Mouse (Mus musculus): ENCODE measurements at regions not wholly inside any gene's neighbourhood (a gene's known extent, or its start where the extent isn't known, plus 50 kb on each side); places are given as distances from the start of the nearest gene placed in this dataset.

DNA sequence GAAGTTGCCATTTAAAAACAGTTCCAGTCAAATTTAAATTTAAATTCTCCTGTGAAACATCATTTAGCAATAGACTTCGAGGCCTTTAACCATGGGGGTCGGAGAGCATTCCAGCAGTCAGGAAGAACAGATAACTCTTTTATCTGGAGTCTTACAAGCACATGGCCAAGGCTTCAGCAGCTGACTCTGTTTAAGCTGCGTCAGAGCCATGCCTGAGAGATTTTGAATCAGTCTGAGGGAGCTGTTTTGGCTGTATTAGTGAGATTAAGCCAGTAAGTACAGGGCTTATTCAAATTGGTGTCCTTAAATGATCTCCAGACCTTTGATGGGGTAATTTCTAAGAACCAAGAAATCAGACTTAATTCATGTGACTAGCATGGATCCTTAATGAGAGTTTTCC lies 665.5 kb downstream of the Epha4 start:
- no peak for TF ChIP-seq CTCF (IDR thresholded peaks at IDR 0.05; ENCODE audit: extremely low read depth, insufficient read depth, low read length)
- TF ChIP-seq POLR2A (IDR thresholded peaks at IDR 0.05; ENCODE audit: extremely low read depth, insufficient read depth, low read length), result no peak
